Mouse (Mus musculus): ENCODE results near the gene Med24. TPM values are rescaled to one million over a fixed set of nuclear protein-coding genes. Genes with fewer than 3 reads are reported as not detected.
A peak's percentile ranks its signal among the peaks of the same experiment; 100 is the strongest.
"Not testable (repeated sequence)": the region's sequence is repeated elsewhere in the genome, so short reads cannot be mapped to it uniquely, and the experiment has no call there.

The Med24 gene
- polyA plus RNA-seq, 1 experiment from 2014 or later, result 64.7 TPM

GRCm38 (mm10) chr11:98693201-98693600 lies 36.0 kb downstream of the Med24 start:
- Histone ChIP-seq H3K36me3 (peaks cover 76% of the 10 kb centered on the region), H3K4me3 (replicated peaks) (no peak overlapping the region), H3K9ac (no peak overlapping the region), H3K4me2 (no peak overlapping the region), H3K4me1 (peaks cover 22% of the 10 kb centered on the region), H3K27ac (no peak overlapping the region), H3K27me3 (no peaks in the 10 kb centered on the region), H3K9me3 (replicated peaks) (no peaks in the 10 kb centered on the region)
- ATAC-seq (replicated peaks; ENCODE audit: low FRiP score), result no peak
- WGBS, result 72% methylated on average over 13 of the region's 13 CpGs

- ATAC-seq (replicated peaks; ENCODE audit: low FRiP score), result peak; percentile 13; the same call in 1 of the 2 replicates
- H3K9me3 ChIP-seq (replicated peaks), result no peaks in the 10 kb centered on the region
- H3K4me2 ChIP-seq, result no peak overlapping the region
- peaks cover 83% of the 10 kb centered on the region for H3K36me3 ChIP-seq
- H3K27me3 ChIP-seq, result no peaks in the 10 kb centered on the region
- H3K4me3 ChIP-seq (replicated peaks), result no peak overlapping the region
- WGBS, result 79% methylated on average over 8 of the region's 8 CpGs
- peak overlapping the region; percentile 80 for H3K27ac ChIP-seq
- H3K4me1 ChIP-seq, result peaks cover 31% of the 10 kb centered on the region
- H3K9ac ChIP-seq, result no peak overlapping the region
Observed at GRCm38 (mm10) chr11:98688009-98688408, 41.2 kb downstream of the Med24 start.

GRCm38 (mm10) chr11:98686976-98687375 lies 42.3 kb downstream of the Med24 start:
- peak overlapping the region; percentile 80 for H3K27ac ChIP-seq
- H3K4me1 ChIP-seq, result peaks cover 31% of the 10 kb centered on the region
- WGBS, result 52% methylated on average over 4 of the region's 4 CpGs
- ATAC-seq (replicated peaks; ENCODE audit: low FRiP score), result peak; percentile 61
- peak overlapping the region; percentile 5; the same call in 1 of the 2 replicates for H3K4me2 ChIP-seq
- H3K9me3 ChIP-seq (replicated peaks), result no peaks in the 10 kb centered on the region
- H3K27me3 ChIP-seq, result no peaks in the 10 kb centered on the region
- no peak overlapping the region for H3K4me3 ChIP-seq (replicated peaks)
- H3K36me3 ChIP-seq, result peaks cover 73% of the 10 kb centered on the region
- H3K9ac ChIP-seq, result no peak overlapping the region

DNA sequence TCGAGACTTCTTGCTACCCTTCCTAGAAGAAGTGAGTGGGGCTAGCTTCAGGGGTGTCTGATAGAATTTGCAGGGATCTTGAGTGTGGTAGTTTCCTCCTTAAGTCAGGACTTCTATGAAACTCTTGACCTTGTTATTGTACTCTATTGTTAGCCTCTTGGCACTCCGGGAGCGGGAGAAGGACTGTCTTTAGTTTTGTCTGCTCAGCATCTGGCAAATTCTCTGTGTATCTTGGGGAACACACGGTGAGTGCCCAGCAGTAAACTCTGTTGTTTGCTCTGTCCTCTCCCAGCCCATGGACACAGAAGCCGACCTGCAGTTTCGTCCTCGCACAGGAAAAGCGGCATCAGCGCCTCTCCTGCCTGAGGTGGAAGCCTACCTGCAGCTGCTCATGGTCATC lies 43.6 kb downstream of the Med24 start:
- H3K4me2 ChIP-seq, result no peak overlapping the region
- H3K9me3 ChIP-seq (replicated peaks), result no peaks in the 10 kb centered on the region
- peak overlapping the region; percentile 80 for H3K27ac ChIP-seq
- ATAC-seq (replicated peaks; ENCODE audit: low FRiP score), result no peak
- H3K27me3 ChIP-seq, result no peaks in the 10 kb centered on the region
- no peak overlapping the region for H3K4me3 ChIP-seq (replicated peaks)
- H3K36me3 ChIP-seq, result peaks cover 60% of the 10 kb centered on the region
- no peak overlapping the region; the same call in 1 of the 2 replicates for H3K9ac ChIP-seq
- peaks cover 31% of the 10 kb centered on the region for H3K4me1 ChIP-seq
- WGBS, result 93% methylated on average over 9 of the region's 9 CpGs

DNA sequence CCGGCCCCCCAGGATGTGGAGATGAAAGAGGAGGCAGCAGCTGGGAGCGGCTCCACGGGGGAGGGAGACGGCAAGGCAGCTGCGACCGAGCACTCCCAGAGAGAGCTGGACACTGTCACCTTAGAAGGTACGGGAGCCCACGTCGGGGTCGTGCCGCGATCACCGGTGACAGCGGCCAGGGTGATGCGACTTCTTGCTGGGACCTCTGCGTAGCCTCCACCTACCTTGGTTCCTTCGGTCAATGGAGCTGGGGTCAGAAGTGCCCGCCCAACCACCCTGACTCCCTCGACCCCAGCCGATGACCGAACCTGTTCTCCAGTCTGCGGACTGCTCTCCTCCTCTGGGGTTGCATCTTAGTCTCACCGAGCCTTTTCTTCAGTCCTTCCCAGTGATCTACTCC lies 46.4 kb downstream of the Med24 start:
- Histone ChIP-seq H3K27ac (peak overlapping the region; percentile 81), H3K9me3 (replicated peaks) (no peaks in the 10 kb centered on the region), H3K4me2 (peak overlapping the region; percentile 69), H3K27me3 (no peaks in the 10 kb centered on the region), H3K9ac (peak overlapping the region; percentile 100), H3K4me1 (peaks cover 27% of the 10 kb centered on the region), H3K36me3 (peaks cover 36% of the 10 kb centered on the region), H3K4me3 (replicated peaks) (peak overlapping the region; percentile 99)
- WGBS, result 0% methylated on average over 23 of the region's 23 CpGs
- peak; percentile 33 for ATAC-seq (replicated peaks; ENCODE audit: low FRiP score)

DNA sequence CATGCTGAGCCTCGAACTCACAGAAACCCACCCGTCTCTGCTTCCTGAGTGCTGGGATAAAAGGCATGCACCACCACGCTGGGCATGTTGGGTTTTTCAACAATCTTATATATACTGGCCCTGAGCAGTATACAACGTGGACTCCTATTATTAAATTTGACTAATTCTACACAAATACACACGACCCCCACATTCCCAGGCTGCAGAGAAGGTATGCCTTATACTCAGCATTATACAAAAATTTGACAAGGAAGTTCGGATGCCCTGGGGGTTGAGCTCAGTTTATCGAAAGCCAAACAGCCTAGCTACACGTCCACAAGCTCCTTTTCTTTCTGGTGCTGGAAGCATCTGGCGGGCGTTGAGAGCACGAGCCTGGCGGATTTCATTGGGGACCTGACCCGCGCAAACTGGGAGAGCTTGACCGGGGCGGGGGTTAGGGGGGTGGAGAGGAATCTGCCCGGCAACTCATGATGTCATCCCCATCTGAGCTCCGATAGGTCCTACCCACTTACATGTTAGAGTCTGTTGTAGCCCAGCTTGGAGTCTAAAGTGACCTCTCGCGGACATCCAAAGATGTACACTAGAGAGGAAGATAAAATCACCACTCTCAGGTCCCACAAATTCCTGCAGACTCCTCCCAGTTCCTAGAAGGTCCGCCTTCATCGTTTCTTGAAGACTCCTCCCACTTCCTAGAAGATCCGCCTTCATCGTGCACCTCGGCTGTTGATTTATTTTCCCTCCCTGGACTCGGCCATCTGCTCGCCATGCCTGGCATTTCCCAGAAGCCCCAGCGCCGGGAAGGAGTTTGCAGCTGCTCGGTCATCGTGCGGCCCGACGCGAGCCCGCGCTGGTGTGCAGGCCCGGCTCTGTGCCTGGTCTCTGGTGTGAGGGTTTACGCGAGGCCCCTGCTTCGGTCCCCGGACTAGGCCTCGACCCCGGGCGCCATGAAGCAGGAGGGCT lies 47.2 kb downstream of the Med24 start, which contains the start of gene Psmd3:
Gene Psmd3 (plus strand): TSS at position 769 of the 960 bp plus-strand sequence.
- peak; percentile 92 for ATAC-seq (replicated peaks; ENCODE audit: low FRiP score)
- Histone ChIP-seq H3K27ac (peak within 1 kb of the TSS; percentile 81), H3K4me2 (peak within 1 kb of the TSS; percentile 69), H3K9me3 (replicated peaks) (no peaks in the 10 kb centered on the region), H3K4me1 (peaks cover 20% of the 10 kb centered on the region), H3K4me3 (replicated peaks) (peak within 1 kb of the TSS; percentile 99), H3K36me3 (peaks cover 29% of the 10 kb centered on the region), H3K27me3 (no peaks in the 10 kb centered on the region), H3K9ac (peak within 1 kb of the TSS; percentile 100)
- WGBS, result 4% methylated on average over 45 of the region's 45 CpGs

GRCm38 (mm10) chr11:98681186-98681585 lies 48.0 kb downstream of the Med24 start:
- Histone ChIP-seq H3K9ac (no peak overlapping the region), H3K4me3 (replicated peaks) (no peak overlapping the region), H3K4me1 (peaks cover 20% of the 10 kb centered on the region), H3K36me3 (peaks cover 20% of the 10 kb centered on the region), H3K4me2 (no peak overlapping the region; the same call in 1 of the 2 replicates), H3K27me3 (no peaks in the 10 kb centered on the region), H3K27ac (no peak overlapping the region), H3K9me3 (replicated peaks) (no peaks in the 10 kb centered on the region)
- WGBS, result 83% methylated on average over 4 of the region's 4 CpGs
- ATAC-seq (replicated peaks; ENCODE audit: low FRiP score), result no peak

DNA sequence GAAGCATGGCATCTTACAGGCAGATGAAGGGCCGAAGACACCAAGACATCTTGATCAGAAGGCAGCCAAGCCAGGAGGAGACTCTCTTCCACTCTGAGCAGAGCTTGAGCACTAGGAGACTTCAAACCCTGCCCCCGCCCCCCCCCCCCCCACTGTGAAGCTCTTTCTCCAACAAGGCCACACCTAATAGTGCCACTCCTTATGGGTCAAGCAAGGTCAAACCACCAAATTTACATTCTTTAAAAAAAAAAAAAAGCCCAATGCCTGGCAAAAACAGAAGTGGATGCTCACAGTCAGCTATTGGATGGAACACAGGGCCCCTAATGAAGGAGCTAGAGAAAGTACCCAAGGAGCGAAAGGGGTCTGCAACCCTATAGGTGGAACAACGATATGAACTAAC lies 48.6 kb downstream of the Med24 start:
- not testable (repeated sequence) for H3K4me3 ChIP-seq (replicated peaks); H3K9me3 ChIP-seq (replicated peaks); H3K4me2 ChIP-seq; H3K9ac ChIP-seq; H3K27ac ChIP-seq; ATAC-seq (replicated peaks; ENCODE audit: low FRiP score); H3K27me3 ChIP-seq
- Histone ChIP-seq H3K4me1 (peaks cover 22% of the 10 kb centered on the region), H3K36me3 (peaks cover 14% of the 10 kb centered on the region)
- 88% methylated on average over 4 of the region's 4 CpGs for WGBS

DNA sequence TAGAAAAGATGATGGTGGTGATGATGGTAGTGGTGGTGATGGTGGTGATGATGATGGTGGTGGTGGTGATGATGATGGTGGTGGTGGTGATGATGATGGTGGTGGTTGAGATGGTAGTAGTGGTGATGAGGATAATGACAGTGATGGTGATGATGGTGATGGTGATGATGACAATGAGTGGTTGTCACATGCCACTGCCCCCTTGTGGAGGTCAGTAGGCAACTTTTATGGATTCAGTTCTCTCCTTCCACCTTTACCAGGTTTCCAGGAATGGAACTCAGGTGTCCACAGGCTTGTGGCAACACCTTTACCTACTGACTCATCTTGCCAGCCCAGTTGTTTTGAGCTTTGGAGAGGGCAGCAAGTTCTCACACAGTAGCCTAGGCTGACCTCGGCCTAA lies 49.2 kb downstream of the Med24 start:
- 96% methylated on average over 1 of the region's 1 CpGs for WGBS
- no peak overlapping the region for H3K4me3 ChIP-seq (replicated peaks)
- no peak overlapping the region for H3K4me2 ChIP-seq
- no peak overlapping the region for H3K27ac ChIP-seq
- no peaks in the 10 kb centered on the region for H3K27me3 ChIP-seq
- peaks cover 8% of the 10 kb centered on the region for H3K36me3 ChIP-seq
- H3K9me3 ChIP-seq (replicated peaks), result no peaks in the 10 kb centered on the region
- no peak overlapping the region for H3K9ac ChIP-seq
- H3K4me1 ChIP-seq, result peaks cover 22% of the 10 kb centered on the region
- no peak for ATAC-seq (replicated peaks; ENCODE audit: low FRiP score)

- H3K36me3 ChIP-seq, result no peaks in the 10 kb centered on the region
- 20% methylated on average over 7 of the region's 7 CpGs for WGBS
- ATAC-seq (replicated peaks; ENCODE audit: low FRiP score), result no peak
- no peaks in the 10 kb centered on the region for H3K9me3 ChIP-seq (replicated peaks)
- H3K4me1 ChIP-seq, result peaks cover 12% of the 10 kb centered on the region
- H3K4me3 ChIP-seq (replicated peaks), result no peak overlapping the region
- no peak overlapping the region for H3K9ac ChIP-seq
- peaks cover 12% of the 10 kb centered on the region; the same call in 1 of the 2 replicates for H3K27me3 ChIP-seq
- no peak overlapping the region for H3K27ac ChIP-seq
- H3K4me2 ChIP-seq, result no peak overlapping the region
Observed at GRCm38 (mm10) chr11:98675829-98676363, 53.3 kb downstream of the Med24 start.

DNA sequence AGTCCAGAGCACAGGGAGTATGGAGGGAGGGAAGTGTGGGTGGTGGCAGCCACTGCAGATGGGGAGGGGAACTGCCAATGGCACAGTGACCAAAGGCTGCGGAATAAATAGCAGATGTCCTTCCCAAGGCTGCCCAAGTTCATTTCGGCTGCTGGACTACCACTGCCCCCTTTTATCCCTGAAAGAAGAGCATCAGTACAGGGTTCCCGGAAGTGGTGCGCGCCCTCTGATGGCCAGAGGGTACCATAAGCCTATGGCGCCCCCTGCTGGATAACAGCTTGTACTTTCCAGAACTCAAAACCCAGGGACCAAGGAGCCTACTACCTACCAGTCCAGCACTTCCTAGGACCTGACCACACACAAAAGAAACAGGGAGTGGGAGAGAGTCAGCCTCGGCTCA lies 56.1 kb downstream of the Med24 start:
- WGBS, result 8% methylated on average over 7 of the region's 7 CpGs
- Histone ChIP-seq H3K4me2 (peak overlapping the region; percentile 44), H3K4me1 (peaks cover 12% of the 10 kb centered on the region), H3K27me3 (peaks cover 29% of the 10 kb centered on the region)
- not testable (repeated sequence) for H3K36me3 ChIP-seq; H3K27ac ChIP-seq; H3K4me3 ChIP-seq (replicated peaks); H3K9me3 ChIP-seq (replicated peaks); H3K9ac ChIP-seq
- ATAC-seq (replicated peaks; ENCODE audit: low FRiP score), result peak; percentile 40; the same call in 1 of the 2 replicates

DNA sequence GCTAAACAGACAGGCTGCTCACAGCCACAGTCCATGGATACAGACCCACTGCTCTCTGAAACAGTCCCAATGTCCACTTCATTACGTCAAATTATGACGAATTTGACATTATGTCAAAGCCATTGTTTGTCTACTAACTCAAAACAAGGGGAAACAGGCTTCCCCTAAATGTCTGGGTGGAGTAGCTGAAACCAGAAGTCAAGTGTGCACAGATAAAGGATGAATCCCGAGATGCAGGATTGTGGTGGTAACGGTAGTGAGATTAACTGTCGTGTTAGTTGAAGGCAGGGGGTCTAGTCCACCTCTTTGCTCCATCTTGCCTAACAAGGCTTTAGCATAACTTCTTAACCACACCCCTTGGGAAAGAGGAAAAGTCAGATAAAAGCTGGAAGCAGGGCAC lies 56.8 kb downstream of the Med24 start:
- Histone ChIP-seq H3K9ac (no peak overlapping the region), H3K27ac (no peak overlapping the region), H3K27me3 (peaks cover 35% of the 10 kb centered on the region), H3K4me1 (peaks cover 12% of the 10 kb centered on the region), H3K4me2 (no peak overlapping the region), H3K9me3 (replicated peaks) (no peaks in the 10 kb centered on the region), H3K4me3 (replicated peaks) (no peak overlapping the region), H3K36me3 (no peaks in the 10 kb centered on the region)
- 84% methylated on average over 5 of the region's 5 CpGs for WGBS
- no peak for ATAC-seq (replicated peaks; ENCODE audit: low FRiP score)

All from kidney, embryonic 15.5 days (tissue).